Mouse (Mus musculus) ES-E14 (cell line): ENCODE data around the gene Stx5a. TPM values are rescaled to one million over a fixed set of nuclear protein-coding genes. Genes with fewer than 3 reads are reported as not detected.

ENCODE experiments used
- DNase-seq: peaks from one replicate; pipeline ENCODE4 v3.0.0-alpha.2; 2013; ENCODE audit warnings: low read depth, low spot score
- H3K27ac ChIP-seq: 2 replicates; pipeline ENCODE4 v1.5.1; 2012; ENCODE audit warnings: low read depth, mild to moderate bottlenecking, low read length, moderate library complexity, mixed read lengths; ENCODE audit not compliant: poor library complexity, insufficient read depth, severe bottlenecking
- H3K36me3 ChIP-seq: 2 replicates; pipeline ENCODE4 v1.6.1; 2012; ENCODE audit warnings: mild to moderate bottlenecking, low read length, moderate library complexity, mixed read lengths; ENCODE audit not compliant: control insufficient read depth, poor library complexity, insufficient read depth, severe bottlenecking
- H3K4me1 ChIP-seq, 2 experiments: fragments of 150-350 bp in 1 of 2; sonication (generic) in 1 of 2; 2 replicates each; pipeline ENCODE4 v1.6.1; 2012; ENCODE audit warnings: low read length in 2 of 2, mild to moderate bottlenecking in 1 of 2, mixed read lengths in 1 of 2; ENCODE audit not compliant: control insufficient read depth in 2 of 2, insufficient read depth in 2 of 2, poor library complexity in 1 of 2
- H3K4me3 ChIP-seq, 2 experiments: fragments of 150-350 bp in 1 of 2; sonication (generic) in 1 of 2; 2 replicates each; pipeline ENCODE4 v1.5.1; 2012; ENCODE audit warnings: low read length in 2 of 2, low read depth in 1 of 2, mild to moderate bottlenecking in 1 of 2, mixed read lengths in 1 of 2; ENCODE audit not compliant: insufficient read depth in 1 of 2, poor library complexity in 1 of 2, severe bottlenecking in 1 of 2
- H3K9ac ChIP-seq: 2 replicates; pipeline ENCODE4 v1.6.1; 2012; ENCODE audit warnings: low read depth, mild to moderate bottlenecking, low read length, mixed read lengths; ENCODE audit not compliant: poor library complexity, insufficient read depth, severe bottlenecking
- H3K9me3 ChIP-seq: fragments of 150-350 bp; sonication (generic); 2 replicates; pipeline ENCODE4 v1.6.1; 2012; ENCODE audit warnings: low read depth, mild to moderate bottlenecking, low read length; ENCODE audit not compliant: control insufficient read depth, insufficient read depth
- CHD2 ChIP-seq: IDR thresholded peaks from 2 replicates; pipeline ENCODE4 v1.6.1; 2014; ENCODE audit warnings: mild to moderate bottlenecking, low read depth, low read length, inconsistent platforms
- HCFC1 ChIP-seq: IDR thresholded peaks from 2 replicates; pipeline ENCODE4 v1.6.1; 2012; ENCODE audit warnings: low read length, inconsistent platforms, borderline replicate concordance; ENCODE audit not compliant: insufficient read depth
- MAFK ChIP-seq: IDR thresholded peaks from 2 replicates; pipeline ENCODE4 v1.6.1; 2014; ENCODE audit warnings: mild to moderate bottlenecking, low read depth, low read length, inconsistent platforms; ENCODE audit not compliant: insufficient read depth
- ZC3H11A ChIP-seq: IDR thresholded peaks from 2 replicates; pipeline ENCODE4 v1.6.1; 2012; ENCODE audit warnings: low read depth, mild to moderate bottlenecking, inconsistent platforms, low read length, borderline replicate concordance
- ZNF384 ChIP-seq: IDR thresholded peaks from 2 replicates; pipeline ENCODE4 v1.6.1; 2012; ENCODE audit warnings: low read depth, low read length, inconsistent platforms
- in situ Hi-C, 2 experiments: fragments of 600-800 bp; cut with MboI; formaldehyde crosslinking; loops; one replicate each; pipeline ENCODE4 v1.15.1; 2025; ENCODE audit warnings: low sequenced_read_pairs in 2 of 2, inconsistent platforms in 1 of 2; ENCODE audit not compliant: unreplicated experiment in 2 of 2
- total RNA-seq: library from RNA; depleted of rRNA; stranded (reverse); fragments of 300-350 nt; gene quantifications from 2 replicates; pipeline ENCODE4 v1.2.3, GENCODE M21; 2012

Gene Stx5a
- total RNA-seq, 1 experiment, result 66.3 TPM

GRCm38 (mm10) chr19:8723574-8724346 is 17.5 kb upstream of the Stx5a start:
- H3K27ac ChIP-seq, result peak overlapping the region; percentile 94
- H3K4me1 ChIP-seq, result 0 out of 4 replicates have a peak, but pooled peaks cover 0 to 3% of the 10 kb centered on the region in 2 experiments
- H3K9ac ChIP-seq, result peak overlapping the region; percentile 99
- peak overlapping the region; percentile 76 to 92 for H3K4me3 ChIP-seq
- in situ Hi-C loops, result no loop called here
- TF ChIP-seq ZNF384, result no peak
- TF ChIP-seq MAFK, result no peak
- TF ChIP-seq ZC3H11A, result no peak
- TF ChIP-seq HCFC1, result no peak
- no peak for TF ChIP-seq CHD2
- peaks cover 29% of the 10 kb centered on the region for H3K36me3 ChIP-seq
- no peaks in the 10 kb centered on the region for H3K9me3 ChIP-seq
- no peak for DNase-seq

GRCm38 (mm10) chr19:8724392-8724791 is 16.8 kb upstream of the Stx5a start:
- 0 out of 4 replicates have a peak, but pooled peaks cover 0 to 3% of the 10 kb centered on the region in 2 experiments for H3K4me1 ChIP-seq
- peak overlapping the region; percentile 94; the same call in 1 of the 2 replicates for H3K27ac ChIP-seq
- DNase-seq, result no peak
- no peaks in the 10 kb centered on the region for H3K9me3 ChIP-seq
- peak overlapping the region; percentile 99; the same call in 1 of the 2 replicates for H3K9ac ChIP-seq
- peak overlapping the region; percentile 76 to 92 for H3K4me3 ChIP-seq
- in situ Hi-C loops, result no loop called here
- H3K36me3 ChIP-seq, result peaks cover 29% of the 10 kb centered on the region
- no peak for TF ChIP-seq ZC3H11A
- no peak for TF ChIP-seq CHD2

GRCm38 (mm10) chr19:8725081-8725613 is 16.1 kb upstream of the Stx5a start:
- peaks cover 29% of the 10 kb centered on the region for H3K36me3 ChIP-seq
- H3K4me1 ChIP-seq, result 0 out of 4 replicates have a peak, but pooled peaks cover 0 to 3% of the 10 kb centered on the region in 2 experiments
- H3K9me3 ChIP-seq, result no peaks in the 10 kb centered on the region
- DNase-seq, result no peak
- H3K4me3 ChIP-seq, result peak overlapping the region; percentile 76 to 92
- H3K9ac ChIP-seq, result peak overlapping the region; percentile 99
- no peak for TF ChIP-seq ZNF384
- no peak for TF ChIP-seq MAFK
- TF ChIP-seq HCFC1, result no peak
- no peak for TF ChIP-seq CHD2
- TF ChIP-seq ZC3H11A, result no peak
- peak overlapping the region; percentile 14; the same call in 1 of the 2 replicates for H3K27ac ChIP-seq
- in situ Hi-C loops, result no loop called here

- DNase-seq, result peak; percentile 55
- TF ChIP-seq CHD2 (peak; percentile 71; the same call in 1 of the 2 replicates), HCFC1 (no peak)
- peak overlapping the region in 1 of 2 experiments; percentile 92; a peak in 1 of 4 replicates for H3K4me3 ChIP-seq
- H3K4me1 ChIP-seq, result no peaks in the 10 kb centered on the region
- H3K27ac ChIP-seq, result no peak overlapping the region; the same call in 1 of the 2 replicates
- H3K36me3 ChIP-seq, result peaks cover 29% of the 10 kb centered on the region
- H3K9me3 ChIP-seq, result no peaks in the 10 kb centered on the region
- in situ Hi-C loops, result no loop called here
- H3K9ac ChIP-seq, result no peak overlapping the region; the same call in 1 of the 2 replicates
Measured at GRCm38 (mm10) chr19:8726609-8727390, 14.4 kb upstream of the Stx5a start.
